Mouse (Mus musculus): ENCODE measurements around the gene Inpp5d.

- TF ChIP-seq CTCF (IDR thresholded peaks at IDR 0.05; ENCODE audit: extremely low read depth, insufficient read depth, low read length), result no peak
- TF ChIP-seq POLR2A (IDR thresholded peaks at IDR 0.05; ENCODE audit: extremely low read depth, insufficient read depth, low read length), result no peak
Measured at GRCm38 (mm10) chr1:87723351-87723750, 103.2 kb downstream of the Inpp5d start.
